Comparison of ENCODE assay signal across 1 mouse cellular context in genomic region chr1:64876276-64876675, GRCm38 (mm10).
TF ChIP-seq lines count a peak whose summit lies in the region.

No protein-coding gene starts in this region.

TF ChIP-seq in MEL, 35 proteins besides CTCF, POLR2A, EP300 and RAD21 (continued from another document):
- TF ChIP-seq NRF1 (IDR thresholded peaks at IDR 0.05; ENCODE audit: insufficient read depth, low read depth, low read length, poor library complexity, severe bottlenecking), result no peak
- TF ChIP-seq RCOR1 (IDR thresholded peaks at IDR 0.05; ENCODE audit: low read depth, low read length), result no peak
- TF ChIP-seq ZKSCAN1 (IDR thresholded peaks at IDR 0.05; ENCODE audit: low read depth, low read length), result no peak
- TF ChIP-seq CHD1 (IDR thresholded peaks at IDR 0.05; ENCODE audit: low read depth, low read length), result no peak
- TF ChIP-seq TCF12 (IDR thresholded peaks at IDR 0.05; ENCODE audit: low read depth, low read length), result no peak
- TF ChIP-seq MAZ (IDR thresholded peaks at IDR 0.05; ENCODE audit: low read depth, low read length), result no peak
- no peak for TF ChIP-seq SMC3 (IDR thresholded peaks at IDR 0.05; ENCODE audit: low read depth, low read length)
- no peak for TF ChIP-seq KAT2A (conservative IDR thresholded peaks at IDR 0.05; ENCODE audit: low read depth, low read length)
- TF ChIP-seq GATA1 (IDR thresholded peaks at IDR 0.05; ENCODE audit: low read depth, low read length), result no peak
